Mouse (Mus musculus) limb, embryonic 13.5 days (tissue): Measurements from ENCODE around the gene Rasgef1b. TPM values are rescaled to one million over a fixed set of nuclear protein-coding genes. Genes with fewer than 3 reads are reported as not detected.

Experiments used
- ATAC-seq: fragments of 200-750 bp; cut with Nextera tagmentation; 2 replicates; pipeline ENCODE4 v1.8.0; 2017; ENCODE audit warnings: low read depth, moderate number of reproducible peaks, moderate TSS enrichment; ENCODE audit not compliant: low FRiP score
- H3K27ac ChIP-seq: fragments of 300-500 bp; sonication (generic); 2 replicates; pipeline ENCODE4 v1.5.1; 2015; ENCODE audit warnings: inconsistent platforms, mild to moderate bottlenecking, moderate library complexity
- H3K27me3 ChIP-seq: fragments of 300-500 bp; sonication (generic); 2 replicates; pipeline ENCODE4 v1.6.1; 2015; ENCODE audit warnings: mild to moderate bottlenecking, inconsistent platforms
- H3K36me3 ChIP-seq: fragments of 300-500 bp; sonication (generic); 2 replicates; pipeline ENCODE4 v1.6.1; 2015; ENCODE audit warnings: inconsistent platforms, mild to moderate bottlenecking, moderate library complexity
- H3K4me1 ChIP-seq: fragments of 300-500 bp; sonication (generic); 2 replicates; pipeline ENCODE4 v1.6.1; 2015; ENCODE audit warnings: inconsistent platforms
- H3K4me2 ChIP-seq: fragments of 300-500 bp; sonication (generic); replicated peaks from 2 replicates; pipeline ENCODE4 v1.6.1; 2015; ENCODE audit warnings: inconsistent platforms, mild to moderate bottlenecking, moderate library complexity
- H3K4me3 ChIP-seq: fragments of 300-500 bp; sonication (generic); 2 replicates; pipeline ENCODE4 v1.5.1; 2015; ENCODE audit warnings: moderate library complexity, mild to moderate bottlenecking, inconsistent platforms
- H3K9ac ChIP-seq: fragments of 300-500 bp; sonication (generic); 2 replicates; pipeline ENCODE4 v1.6.1; 2015; ENCODE audit warnings: mild to moderate bottlenecking, inconsistent platforms
- H3K9me3 ChIP-seq: fragments of 300-500 bp; sonication (generic); 2 replicates; pipeline ENCODE4 v1.6.1; 2016; ENCODE audit warnings: inconsistent platforms
- WGBS: fragments of 180-500 bp; shearing (Covaris S2); methylation state at CpG from one replicate; pipeline ENCODE4 v1.1.7; 2015; 5-methylcytosine and 5-hydroxymethylcytosine counted together
- polyA plus RNA-seq: library from polyadenylated mRNA; unstranded; fragments of >200 nt; fragmentation: Nextera tagmentation; extraction: Ambion mirVana; gene quantifications from 2 replicates; pipeline ENCODE4 v1.2.1, GENCODE M21; 2015

The Rasgef1b gene
- polyA plus RNA-seq, 1 experiment from 2014 or later, result 16.0 TPM

- Histone ChIP-seq H3K4me3 (no peak overlapping the region), H3K4me1 (peaks cover 22% of the 10 kb centered on the region), H3K27ac (no peak overlapping the region), H3K9ac (no peak overlapping the region), H3K36me3 (no peaks in the 10 kb centered on the region), H3K4me2 (no peak overlapping the region), H3K9me3 (no peaks in the 10 kb centered on the region), H3K27me3 (no peaks in the 10 kb centered on the region)
- 59% methylated on average over 1 of the region's 1 CpGs for WGBS
- ATAC-seq, result no peak
Observed at GRCm38 (mm10) chr5:99385090-99385489, 343.8 kb downstream of the Rasgef1b start.

GRCm38 (mm10) chr5:99383783-99384281 lies 345.0 kb downstream of the Rasgef1b start:
- H3K27me3 ChIP-seq, result no peaks in the 10 kb centered on the region
- no peak for ATAC-seq
- H3K4me2 ChIP-seq, result no peak overlapping the region
- no peak overlapping the region for H3K27ac ChIP-seq
- H3K9ac ChIP-seq, result no peak overlapping the region
- peaks cover 34% of the 10 kb centered on the region for H3K4me1 ChIP-seq
- H3K36me3 ChIP-seq, result no peaks in the 10 kb centered on the region
- no peak overlapping the region for H3K4me3 ChIP-seq
- no peaks in the 10 kb centered on the region for H3K9me3 ChIP-seq
- WGBS, result 73% methylated on average over 13 of the region's 13 CpGs

GRCm38 (mm10) chr5:99382786-99383185 lies 346.1 kb downstream of the Rasgef1b start:
- Histone ChIP-seq H3K9ac (no peak overlapping the region), H3K4me2 (no peak overlapping the region), H3K4me3 (no peak overlapping the region), H3K27ac (no peak overlapping the region), H3K36me3 (no peaks in the 10 kb centered on the region), H3K9me3 (no peaks in the 10 kb centered on the region), H3K4me1 (peaks cover 45% of the 10 kb centered on the region), H3K27me3 (no peaks in the 10 kb centered on the region)
- ATAC-seq, result no peak
- 82% methylated on average over 5 of the region's 5 CpGs for WGBS

GRCm38 (mm10) chr5:99381639-99382038 lies 347.2 kb downstream of the Rasgef1b start:
- Histone ChIP-seq H3K4me1 (peaks cover 53% of the 10 kb centered on the region), H3K27me3 (no peaks in the 10 kb centered on the region), H3K36me3 (no peaks in the 10 kb centered on the region), H3K9me3 (no peaks in the 10 kb centered on the region), H3K4me3 (no peak overlapping the region), H3K27ac (no peak overlapping the region), H3K9ac (no peak overlapping the region), H3K4me2 (no peak overlapping the region)
- WGBS, result 66% methylated on average over 2 of the region's 2 CpGs
- ATAC-seq, result no peak

- no peaks in the 10 kb centered on the region for H3K9me3 ChIP-seq
Observed at GRCm38 (mm10) chr5:99380882-99381281, 348.0 kb downstream of the Rasgef1b start.

GRCm38 (mm10) chr5:99380166-99380565 lies 348.7 kb downstream of the Rasgef1b start:
- H3K27me3 ChIP-seq, result no peaks in the 10 kb centered on the region
- H3K36me3 ChIP-seq, result no peaks in the 10 kb centered on the region
- no peak overlapping the region for H3K4me3 ChIP-seq
- no peaks in the 10 kb centered on the region for H3K9me3 ChIP-seq
- H3K4me1 ChIP-seq, result peaks cover 46% of the 10 kb centered on the region
- no peak overlapping the region for H3K27ac ChIP-seq
- 37% methylated on average over 12 of the region's 12 CpGs for WGBS
- no peak for ATAC-seq
- no peak overlapping the region for H3K9ac ChIP-seq
- H3K4me2 ChIP-seq, result no peak overlapping the region

More at GRCm38 (mm10) chr5:99380882-99381281, 348.0 kb downstream of the Rasgef1b start:
- WGBS, result 87% methylated on average over 9 of the region's 9 CpGs
- H3K27me3 ChIP-seq, result no peaks in the 10 kb centered on the region
- no peak overlapping the region for H3K27ac ChIP-seq
- ATAC-seq, result no peak
- H3K4me1 ChIP-seq, result peaks cover 47% of the 10 kb centered on the region
- H3K9ac ChIP-seq, result no peak overlapping the region
- no peaks in the 10 kb centered on the region for H3K36me3 ChIP-seq
- no peak overlapping the region for H3K4me3 ChIP-seq
- H3K4me2 ChIP-seq, result no peak overlapping the region

GRCm38 (mm10) chr5:99378437-99379226 lies 350.2 kb downstream of the Rasgef1b start:
- ATAC-seq, result no peak
- H3K4me3 ChIP-seq, result no peak overlapping the region
- H3K27me3 ChIP-seq, result no peaks in the 10 kb centered on the region
- no peak overlapping the region for H3K4me2 ChIP-seq
- peaks cover 37% of the 10 kb centered on the region for H3K4me1 ChIP-seq
- H3K9me3 ChIP-seq, result no peaks in the 10 kb centered on the region
- H3K9ac ChIP-seq, result no peak overlapping the region
- WGBS, result 29% methylated on average over 11 of the region's 11 CpGs
- no peak overlapping the region for H3K27ac ChIP-seq
- H3K36me3 ChIP-seq, result no peaks in the 10 kb centered on the region

- no peak for ATAC-seq
- Histone ChIP-seq H3K4me2 (no peak overlapping the region), H3K27ac (no peak overlapping the region), H3K9me3 (no peaks in the 10 kb centered on the region), H3K4me3 (no peak overlapping the region), H3K27me3 (no peaks in the 10 kb centered on the region), H3K9ac (no peak overlapping the region), H3K36me3 (no peaks in the 10 kb centered on the region), H3K4me1 (peaks cover 37% of the 10 kb centered on the region)
- WGBS, result 71% methylated on average over 7 of the region's 7 CpGs
Observed at GRCm38 (mm10) chr5:99375725-99376124, 353.1 kb downstream of the Rasgef1b start.

GRCm38 (mm10) chr5:99374460-99374859 lies 354.4 kb downstream of the Rasgef1b start:
- no peak for ATAC-seq
- Histone ChIP-seq H3K4me3 (no peak overlapping the region), H3K9me3 (no peaks in the 10 kb centered on the region), H3K27me3 (no peaks in the 10 kb centered on the region), H3K27ac (no peak overlapping the region), H3K9ac (no peak overlapping the region), H3K4me1 (peaks cover 25% of the 10 kb centered on the region), H3K4me2 (no peak overlapping the region), H3K36me3 (no peaks in the 10 kb centered on the region)
- WGBS, result 91% methylated on average over 6 of the region's 6 CpGs

- Histone ChIP-seq H3K4me3 (no peak overlapping the region), H3K4me2 (no peak overlapping the region), H3K27ac (no peak overlapping the region), H3K9me3 (no peaks in the 10 kb centered on the region), H3K27me3 (no peaks in the 10 kb centered on the region), H3K36me3 (no peaks in the 10 kb centered on the region), H3K9ac (no peak overlapping the region), H3K4me1 (peaks cover 25% of the 10 kb centered on the region)
- ATAC-seq, result no peak
- 80% methylated on average over 8 of the region's 8 CpGs for WGBS
Observed at GRCm38 (mm10) chr5:99373570-99374151, 355.2 kb downstream of the Rasgef1b start.

GRCm38 (mm10) chr5:99370636-99371035 lies 358.2 kb downstream of the Rasgef1b start:
- no peaks in the 10 kb centered on the region for H3K27me3 ChIP-seq
- H3K36me3 ChIP-seq, result no peaks in the 10 kb centered on the region
- no peak for ATAC-seq
- H3K4me3 ChIP-seq, result no peak overlapping the region
- WGBS, result 52% methylated on average over 5 of the region's 5 CpGs
- H3K4me1 ChIP-seq, result peaks cover 10% of the 10 kb centered on the region
- no peaks in the 10 kb centered on the region for H3K9me3 ChIP-seq
- H3K9ac ChIP-seq, result no peak overlapping the region
- no peak overlapping the region for H3K27ac ChIP-seq
- no peak overlapping the region for H3K4me2 ChIP-seq

- Histone ChIP-seq H3K4me3 (no peak overlapping the region), H3K36me3 (no peaks in the 10 kb centered on the region), H3K4me1 (peaks cover 10% of the 10 kb centered on the region), H3K4me2 (no peak overlapping the region), H3K9me3 (no peaks in the 10 kb centered on the region), H3K27me3 (no peaks in the 10 kb centered on the region), H3K9ac (no peak overlapping the region), H3K27ac (no peak overlapping the region)
- no peak for ATAC-seq
- whole genome bisulfite sequencing, result 27% methylated on average over 6 of the region's 6 CpGs
Observed at GRCm38 (mm10) chr5:99369256-99369655, 359.6 kb downstream of the Rasgef1b start.
